Mouse (Mus musculus) bone marrow macrophage, adult 2 months (primary cell): ENCODE results near the gene Polr1a.

Experiments used
- CTCF ChIP-seq: IDR thresholded peaks from 2 replicates; pipeline ENCODE4 v1.5.1; 2012; ENCODE audit warnings: low read depth, mild to moderate bottlenecking, low read length, moderate library complexity
- POLR2A ChIP-seq: IDR thresholded peaks from 2 replicates; pipeline ENCODE4 v1.6.1; 2012; ENCODE audit warnings: mild to moderate bottlenecking, low read depth, low read length, borderline replicate concordance

DNA sequence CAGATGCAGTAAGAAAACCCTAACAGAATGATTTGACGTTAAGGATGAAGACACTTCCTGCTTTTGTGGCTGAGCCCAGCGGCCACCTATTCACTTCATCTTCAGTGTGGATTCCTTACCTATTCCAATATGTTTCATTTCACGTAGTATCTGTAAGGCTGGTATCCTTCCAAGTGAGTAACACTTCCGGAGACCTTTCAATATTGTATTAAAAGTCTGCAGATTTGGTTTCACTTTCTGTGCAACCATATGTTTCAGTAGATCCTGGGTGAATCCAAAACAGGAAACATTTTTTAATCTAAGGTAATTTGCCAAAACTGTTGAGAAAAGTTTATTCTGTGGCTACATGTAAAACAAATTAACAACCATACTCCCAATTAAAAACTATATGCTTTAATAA is 15.6 kb upstream of the Polr1a start:
- TF ChIP-seq CTCF (no peak), POLR2A (no peak)
